Mouse (Mus musculus): ENCODE data around the gene Hist1h1t. TPM values are rescaled to one million over a fixed set of nuclear protein-coding genes. Genes with fewer than 3 reads are reported as not detected.
"Not testable (repeated sequence)": the region's sequence is repeated elsewhere in the genome, so short reads cannot be mapped to it uniquely, and the experiment has no call there.

Gene Hist1h1t
- polyA plus RNA-seq, 1 experiment: not detected

- Histone ChIP-seq H3K27me3 (replicated peaks; ENCODE audit: control insufficient read depth, insufficient read depth, low read length) (no peaks in the 10 kb centered on the region), H3K36me3 (ENCODE audit: control insufficient read depth, insufficient read depth, low read length) (no peaks in the 10 kb centered on the region), H3K4me3 (ENCODE audit: insufficient read depth, low read depth, low read length) (peak overlapping the region; percentile 80), H3K4me1 (ENCODE audit: control insufficient read depth, insufficient read depth, low read length) (0 out of 2 replicates have a peak, but pooled peaks cover 3% of the 10 kb centered on the region), H3K27ac (ENCODE audit: insufficient read depth, low read depth, low read length) (peak overlapping the region; percentile 54)
- WGBS: 27% methylated on average over 15 of the region's 15 CpGs
- no peak for TF ChIP-seq CTCF (conservative IDR thresholded peaks at IDR 0.05; ENCODE audit: insufficient read depth, insufficient read length, low read depth, low read length)
- TF ChIP-seq POLR2A (IDR thresholded peaks at IDR 0.05; ENCODE audit: low read depth, low read length): no peak
- peak; percentile 32 for DNase-seq
Measured at GRCm38 (mm10) chr13:23709714-23710373, 14.2 kb downstream of the Hist1h1t start.

- peak; percentile 63 for DNase-seq
- Histone ChIP-seq H3K36me3 (ENCODE audit: control insufficient read depth, insufficient read depth, low read length) (no peaks in the 10 kb centered on the region), H3K27ac (ENCODE audit: insufficient read depth, low read depth, low read length) (peak within 1 kb of the TSS; percentile 54), H3K4me1 (ENCODE audit: control insufficient read depth, insufficient read depth, low read length) (0 out of 2 replicates have a peak, but pooled peaks cover 3% of the 10 kb centered on the region), H3K27me3 (replicated peaks; ENCODE audit: control insufficient read depth, insufficient read depth, low read length) (no peaks in the 10 kb centered on the region), H3K4me3 (ENCODE audit: insufficient read depth, low read depth, low read length) (peak within 1 kb of the TSS; percentile 80)
- TF ChIP-seq POLR2A (IDR thresholded peaks at IDR 0.05; ENCODE audit: low read depth, low read length) (no peak), CTCF (conservative IDR thresholded peaks at IDR 0.05; ENCODE audit: insufficient read depth, insufficient read length, low read depth, low read length) (no peak)
- WGBS: under 1% methylated on average over 17 of the region's 17 CpGs
Measured at GRCm38 (mm10) chr13:23710374-23711089, 14.9 kb downstream of the Hist1h1t start, which contains the start of gene Hfe. Hfe (minus strand) TSS chr13:23710854.

- Histone ChIP-seq H3K27me3 (replicated peaks; ENCODE audit: control insufficient read depth, insufficient read depth, low read length) (no peaks in the 10 kb centered on the region), H3K4me1 (ENCODE audit: control insufficient read depth, insufficient read depth, low read length) (no peaks in the 10 kb centered on the region), H3K36me3 (ENCODE audit: control insufficient read depth, insufficient read depth, low read length) (no peaks in the 10 kb centered on the region), H3K27ac (ENCODE audit: insufficient read depth, low read depth, low read length) (no peak overlapping the region), H3K4me3 (ENCODE audit: insufficient read depth, low read depth, low read length) (no peak overlapping the region)
- 88% methylated on average over 5 of the region's 5 CpGs for WGBS
- no peak for TF ChIP-seq POLR2A (IDR thresholded peaks at IDR 0.05; ENCODE audit: low read depth, low read length)
- TF ChIP-seq CTCF (conservative IDR thresholded peaks at IDR 0.05; ENCODE audit: insufficient read depth, insufficient read length, low read depth, low read length): no peak
- DNase-seq: no peak
Measured at GRCm38 (mm10) chr13:23716261-23717042, 20.8 kb downstream of the Hist1h1t start.

- H3K36me3 ChIP-seq (ENCODE audit: control insufficient read depth, insufficient read depth, low read length): no peaks in the 10 kb centered on the region
- no peak for DNase-seq
- WGBS: 70% methylated on average over 11 of the region's 11 CpGs
- peak overlapping the region; percentile 9; the same call in 1 of the 2 replicates for H3K27ac ChIP-seq (ENCODE audit: insufficient read depth, low read depth, low read length)
- no peaks in the 10 kb centered on the region for H3K4me1 ChIP-seq (ENCODE audit: control insufficient read depth, insufficient read depth, low read length)
- no peak for TF ChIP-seq POLR2A (IDR thresholded peaks at IDR 0.05; ENCODE audit: low read depth, low read length)
- no peak for TF ChIP-seq CTCF (conservative IDR thresholded peaks at IDR 0.05; ENCODE audit: insufficient read depth, insufficient read length, low read depth, low read length)
- H3K27me3 ChIP-seq (replicated peaks; ENCODE audit: control insufficient read depth, insufficient read depth, low read length): no peaks in the 10 kb centered on the region
- no peak overlapping the region for H3K4me3 ChIP-seq (ENCODE audit: insufficient read depth, low read depth, low read length)
Measured at GRCm38 (mm10) chr13:23717176-23717575, 21.6 kb downstream of the Hist1h1t start.

GRCm38 (mm10) chr13:23717593-23718245 is 22.1 kb downstream of the Hist1h1t start:
- H3K4me1 ChIP-seq (ENCODE audit: control insufficient read depth, insufficient read depth, low read length); DNase-seq; H3K36me3 ChIP-seq (ENCODE audit: control insufficient read depth, insufficient read depth, low read length); H3K27me3 ChIP-seq (replicated peaks; ENCODE audit: control insufficient read depth, insufficient read depth, low read length); H3K4me3 ChIP-seq (ENCODE audit: insufficient read depth, low read depth, low read length): not testable (repeated sequence)
- WGBS: 28% methylated on average over 2 of the region's 2 CpGs
- H3K27ac ChIP-seq (ENCODE audit: insufficient read depth, low read depth, low read length): peak overlapping the region; percentile 9; the same call in 1 of the 2 replicates

GRCm38 (mm10) chr13:23724239-23724638 is 28.6 kb downstream of the Hist1h1t start:
- WGBS: 95% methylated on average over 4 of the region's 4 CpGs
- peaks cover 4% of the 10 kb centered on the region; the same call in 1 of the 2 replicates for H3K4me1 ChIP-seq (ENCODE audit: control insufficient read depth, insufficient read depth, low read length)
- TF ChIP-seq CTCF (conservative IDR thresholded peaks at IDR 0.05; ENCODE audit: insufficient read depth, insufficient read length, low read depth, low read length) (no peak), POLR2A (IDR thresholded peaks at IDR 0.05; ENCODE audit: low read depth, low read length) (no peak)
- DNase-seq: no peak
- H3K36me3 ChIP-seq (ENCODE audit: control insufficient read depth, insufficient read depth, low read length): no peaks in the 10 kb centered on the region
- H3K4me3 ChIP-seq (ENCODE audit: insufficient read depth, low read depth, low read length): no peak overlapping the region
- no peaks in the 10 kb centered on the region for H3K27me3 ChIP-seq (replicated peaks; ENCODE audit: control insufficient read depth, insufficient read depth, low read length)
- no peak overlapping the region for H3K27ac ChIP-seq (ENCODE audit: insufficient read depth, low read depth, low read length)

Data from kidney, adult 2 months (tissue).